Mouse (Mus musculus) hindbrain, embryonic 15.5 days (tissue): ENCODE results near the gene Vwa5b1. TPM values are rescaled to one million over a fixed set of nuclear protein-coding genes. Genes with fewer than 3 reads are reported as not detected.

ENCODE experiments used
- ATAC-seq: fragments of 200-750 bp; cut with Nextera tagmentation; 2 replicates; pipeline ENCODE4 v1.8.0; 2017; ENCODE audit warnings: low read depth, moderate number of reproducible peaks, moderate TSS enrichment; ENCODE audit not compliant: low FRiP score
- H3K27ac ChIP-seq: fragments of 300-500 bp; sonication (generic); replicated peaks from 2 replicates; pipeline ENCODE4 v1.5.1; 2015; ENCODE audit warnings: mild to moderate bottlenecking, inconsistent platforms
- H3K27me3 ChIP-seq: fragments of 300-500 bp; sonication (generic); 2 replicates; pipeline ENCODE4 v1.6.1; 2015; ENCODE audit warnings: control low read depth, inconsistent platforms
- H3K36me3 ChIP-seq: fragments of 300-500 bp; sonication (generic); 2 replicates; pipeline ENCODE4 v1.6.1; 2015; ENCODE audit warnings: control low read depth, inconsistent platforms
- H3K4me1 ChIP-seq: fragments of 300-500 bp; sonication (generic); replicated peaks from 2 replicates; pipeline ENCODE4 v1.6.1; 2015; ENCODE audit warnings: control low read depth, inconsistent platforms
- H3K4me2 ChIP-seq: fragments of 300-500 bp; sonication (generic); 2 replicates; pipeline ENCODE4 v1.6.1; 2015; ENCODE audit warnings: moderate library complexity, mild to moderate bottlenecking, inconsistent platforms
- H3K4me3 ChIP-seq: fragments of 300-500 bp; sonication (generic); 2 replicates; pipeline ENCODE4 v1.5.1; 2015; ENCODE audit warnings: mild to moderate bottlenecking, inconsistent platforms
- H3K9ac ChIP-seq: fragments of 300-500 bp; sonication (generic); 2 replicates; pipeline ENCODE4 v1.6.1; 2015; ENCODE audit warnings: inconsistent platforms
- H3K9me3 ChIP-seq: fragments of 300-500 bp; sonication (generic); 2 replicates; pipeline ENCODE4 v1.6.1; 2016; ENCODE audit warnings: control low read depth, inconsistent platforms
- WGBS: fragments of 180-500 bp; shearing (Covaris S2); methylation state at CpG from one replicate; pipeline ENCODE4 v1.1.7; 2015; 5-methylcytosine and 5-hydroxymethylcytosine counted together
- polyA plus RNA-seq: library from polyadenylated mRNA; unstranded; fragments of >200 nt; fragmentation: Nextera tagmentation; extraction: Ambion mirVana; gene quantifications from 2 replicates; pipeline ENCODE4 v1.2.1, GENCODE M21; 2015

The Vwa5b1 gene
- polyA plus RNA-seq, 1 experiment from 2014 or later: 2.0 TPM

GRCm38 (mm10) chr4:138574800-138575606, 60.7 kb downstream of the Vwa5b1 start:
- peaks cover 12% of the 10 kb centered on the region for H3K4me1 ChIP-seq
- no peaks in the 10 kb centered on the region for H3K36me3 ChIP-seq
- H3K27ac ChIP-seq: peak overlapping the region; percentile 49; the same call in 1 of the 2 replicates
- no peak overlapping the region for H3K9ac ChIP-seq
- no peak overlapping the region for H3K4me3 ChIP-seq
- H3K27me3 ChIP-seq: no peaks in the 10 kb centered on the region
- H3K9me3 ChIP-seq: no peaks in the 10 kb centered on the region
- ATAC-seq: peak; percentile 79; the same call in 1 of the 2 replicates
- 54% methylated on average over 12 of the region's 13 CpGs for WGBS
- H3K4me2 ChIP-seq: no peak overlapping the region

- Histone ChIP-seq H3K9me3 (no peaks in the 10 kb centered on the region), H3K9ac (no peak overlapping the region), H3K4me1 (peaks cover 10% of the 10 kb centered on the region), H3K27ac (no peak overlapping the region), H3K4me3 (no peak overlapping the region), H3K36me3 (no peaks in the 10 kb centered on the region), H3K4me2 (no peak overlapping the region), H3K27me3 (no peaks in the 10 kb centered on the region)
- 78% methylated on average over 11 of the region's 11 CpGs for WGBS
- ATAC-seq: no peak
Measured at GRCm38 (mm10) chr4:138569928-138570327, 65.8 kb downstream of the Vwa5b1 start.

DNA sequence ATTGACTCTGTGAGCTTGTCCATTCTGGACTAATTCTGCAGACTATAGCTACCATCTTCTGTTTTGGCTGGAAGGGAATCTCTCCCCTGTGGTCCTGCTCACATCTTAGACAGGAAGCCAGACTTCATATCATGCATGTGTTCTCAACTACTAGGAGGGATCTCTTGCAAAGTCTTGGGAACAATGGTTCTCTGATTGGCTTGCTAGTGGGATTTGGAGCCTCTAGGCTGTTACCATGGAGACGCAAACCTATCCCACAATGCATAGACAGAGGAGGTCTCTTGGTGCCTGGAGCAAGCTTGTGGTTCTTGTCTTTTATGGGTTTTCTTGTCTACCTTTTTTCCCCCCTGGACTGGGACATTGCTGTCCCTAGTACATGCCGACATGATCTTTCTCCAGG, 67.4 kb downstream of the Vwa5b1 start:
- Histone ChIP-seq H3K27ac (no peak overlapping the region), H3K4me3 (no peak overlapping the region), H3K4me1 (0 out of 2 replicates have a peak, but pooled peaks cover 4% of the 10 kb centered on the region), H3K36me3 (no peaks in the 10 kb centered on the region), H3K9ac (no peak overlapping the region), H3K4me2 (no peak overlapping the region), H3K27me3 (no peaks in the 10 kb centered on the region), H3K9me3 (no peaks in the 10 kb centered on the region)
- WGBS: 62% methylated on average over 2 of the region's 2 CpGs
- no peak for ATAC-seq

DNA sequence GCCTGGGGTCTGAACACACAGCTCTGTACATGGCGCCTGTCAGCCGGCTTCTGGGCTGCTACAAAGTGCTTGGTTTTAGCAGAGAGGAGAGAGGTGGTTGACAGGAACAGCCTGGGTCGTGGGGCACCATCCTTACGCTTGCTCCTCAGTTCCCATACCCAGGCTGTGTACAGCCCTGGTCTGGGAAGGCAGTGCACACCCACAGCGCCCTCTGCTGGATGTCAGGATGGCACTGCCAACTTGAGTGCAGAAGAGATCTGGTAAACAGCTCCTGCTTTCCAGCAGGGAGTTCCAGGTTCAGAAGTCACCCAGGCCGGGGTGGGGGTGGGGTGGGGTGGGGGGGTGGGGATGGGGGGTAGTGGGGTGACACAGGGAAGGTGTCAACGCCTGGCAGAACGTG, 73.7 kb downstream of the Vwa5b1 start:
- Histone ChIP-seq H3K4me3 (no peak overlapping the region), H3K9me3 (no peaks in the 10 kb centered on the region), H3K36me3 (no peaks in the 10 kb centered on the region), H3K27me3 (no peaks in the 10 kb centered on the region), H3K9ac (no peak overlapping the region), H3K27ac (no peak overlapping the region), H3K4me1 (peaks cover 4% of the 10 kb centered on the region), H3K4me2 (no peak overlapping the region)
- WGBS: 8% methylated on average over 8 of the region's 8 CpGs
- ATAC-seq: peak; percentile 85

GRCm38 (mm10) chr4:138555531-138555930, 80.2 kb downstream of the Vwa5b1 start:
- Histone ChIP-seq H3K4me3 (peak overlapping the region; percentile 26), H3K4me2 (peak overlapping the region; percentile 68), H3K36me3 (no peaks in the 10 kb centered on the region), H3K9ac (peak overlapping the region; percentile 36), H3K27me3 (peaks cover 10% of the 10 kb centered on the region), H3K4me1 (peaks cover 24% of the 10 kb centered on the region), H3K27ac (no peak overlapping the region), H3K9me3 (no peaks in the 10 kb centered on the region)
- 0 out of 2 replicates have a peak, but pooled peaks have one; percentile 20 for ATAC-seq
- 2% methylated on average over 19 of the region's 19 CpGs for WGBS

DNA sequence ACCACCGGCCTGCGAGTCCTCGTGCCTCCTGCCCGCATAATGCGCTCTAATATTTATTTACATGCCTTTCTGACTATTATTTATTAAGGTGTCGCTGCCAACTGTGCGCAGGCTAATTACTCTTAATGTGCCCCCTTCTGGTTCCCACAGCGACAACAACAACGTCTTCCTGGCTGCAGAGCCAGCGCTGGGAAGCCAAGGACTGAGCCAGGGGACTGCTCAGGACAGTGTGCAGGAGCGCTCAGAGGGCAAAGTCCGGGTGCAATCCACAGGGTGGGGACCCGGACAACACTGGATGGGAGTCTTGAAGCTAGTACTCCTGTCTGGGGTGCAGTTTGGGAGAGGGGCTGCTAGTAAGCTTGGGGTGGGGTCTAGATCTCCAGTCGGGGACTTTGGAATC, 80.8 kb downstream of the Vwa5b1 start:
- Histone ChIP-seq H3K9ac (no peak overlapping the region), H3K9me3 (no peaks in the 10 kb centered on the region), H3K4me2 (peak overlapping the region; percentile 68), H3K27me3 (peaks cover 10% of the 10 kb centered on the region), H3K36me3 (no peaks in the 10 kb centered on the region), H3K4me1 (peaks cover 24% of the 10 kb centered on the region), H3K27ac (no peak overlapping the region), H3K4me3 (peak overlapping the region; percentile 26; the same call in 1 of the 2 replicates)
- 1% methylated on average over 14 of the region's 14 CpGs for whole genome bisulfite sequencing
- peak; percentile 51; the same call in 1 of the 2 replicates for ATAC-seq

DNA sequence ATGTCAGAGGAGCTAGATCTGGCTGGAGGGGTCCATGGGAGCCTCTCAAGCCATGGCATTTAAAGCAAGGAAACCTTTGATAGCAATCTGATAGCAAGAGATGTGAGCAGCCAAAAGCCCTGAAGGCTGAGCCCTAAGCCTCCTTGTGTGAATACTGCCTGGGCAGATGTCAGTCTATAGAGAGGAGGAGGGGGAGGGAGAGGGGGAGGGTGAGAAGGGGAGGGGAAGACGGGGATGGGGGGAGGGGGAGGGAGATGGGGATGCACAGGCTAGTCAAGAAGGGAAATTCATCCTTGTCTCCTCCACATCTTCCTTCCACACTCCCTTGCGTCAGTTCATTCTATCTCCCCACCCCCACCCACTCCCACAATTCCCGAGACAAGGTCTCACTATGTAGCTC, 81.4 kb downstream of the Vwa5b1 start:
- Histone ChIP-seq H3K4me2 (no peak overlapping the region), H3K27ac (no peak overlapping the region), H3K9ac (no peak overlapping the region), H3K4me1 (peaks cover 24% of the 10 kb centered on the region), H3K9me3 (no peaks in the 10 kb centered on the region), H3K4me3 (no peak overlapping the region), H3K36me3 (no peaks in the 10 kb centered on the region), H3K27me3 (peaks cover 10% of the 10 kb centered on the region)
- WGBS: 11% methylated on average over 3 of the region's 3 CpGs
- ATAC-seq: no peak

DNA sequence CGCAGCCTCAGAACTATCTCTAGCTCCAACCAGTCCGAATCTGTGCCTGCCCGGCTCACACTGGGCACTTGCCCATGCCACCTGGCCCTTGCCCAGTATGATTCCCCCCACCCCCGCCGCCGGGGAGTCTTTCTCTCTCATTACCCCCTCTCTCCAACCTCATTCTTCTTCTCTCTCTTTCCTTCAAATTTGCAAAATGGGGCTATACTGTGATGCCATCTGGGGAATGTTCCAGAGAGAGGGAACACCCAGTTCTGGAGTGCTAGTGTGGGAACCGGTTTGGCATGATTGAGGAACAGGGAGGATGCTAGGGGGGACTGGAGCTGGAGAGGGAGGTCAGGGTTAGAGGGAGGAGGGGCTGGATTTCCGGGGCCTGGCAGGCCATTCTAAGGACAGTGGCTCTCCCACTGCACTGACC, 82.2 kb downstream of the Vwa5b1 start:
- H3K36me3 ChIP-seq: no peaks in the 10 kb centered on the region
- no peak overlapping the region for H3K4me2 ChIP-seq
- H3K27me3 ChIP-seq: peaks cover 10% of the 10 kb centered on the region
- no peak overlapping the region for H3K9ac ChIP-seq
- WGBS: 61% methylated on average over 8 of the region's 8 CpGs
- ATAC-seq: no peak
- H3K4me3 ChIP-seq: no peak overlapping the region
- H3K9me3 ChIP-seq: no peaks in the 10 kb centered on the region
- H3K4me1 ChIP-seq: peaks cover 30% of the 10 kb centered on the region
- H3K27ac ChIP-seq: no peak overlapping the region

DNA sequence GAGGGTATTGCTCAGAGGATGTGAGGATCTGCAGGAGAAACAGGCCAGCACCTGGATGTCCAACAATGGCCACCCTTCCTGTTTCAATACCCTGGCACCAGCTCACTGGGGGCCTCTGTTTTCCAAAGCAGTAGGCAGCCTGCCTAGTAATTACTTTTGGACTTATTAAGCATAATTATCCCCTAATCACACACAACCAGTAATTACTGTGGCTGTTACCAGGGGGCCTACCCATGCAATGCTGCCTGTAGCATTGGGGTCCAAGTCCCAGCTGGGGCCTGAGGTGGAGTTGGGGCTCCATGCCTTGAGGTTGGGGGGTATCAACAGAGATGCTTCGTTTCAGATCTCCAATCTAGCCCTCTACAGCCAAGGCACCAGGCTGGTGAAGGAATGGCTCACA, 82.6 kb downstream of the Vwa5b1 start:
- no peak for ATAC-seq
- no peaks in the 10 kb centered on the region for H3K36me3 ChIP-seq
- H3K4me1 ChIP-seq: peaks cover 34% of the 10 kb centered on the region
- WGBS: 40% methylated on average over 1 of the region's 1 CpGs
- H3K4me2 ChIP-seq: no peak overlapping the region
- no peak overlapping the region for H3K4me3 ChIP-seq
- H3K27ac ChIP-seq: no peak overlapping the region
- peaks cover 10% of the 10 kb centered on the region for H3K27me3 ChIP-seq
- H3K9ac ChIP-seq: no peak overlapping the region
- H3K9me3 ChIP-seq: no peaks in the 10 kb centered on the region

- H3K4me1 ChIP-seq: peaks cover 43% of the 10 kb centered on the region
- H3K4me3 ChIP-seq: no peak overlapping the region
- 88% methylated on average over 5 of the region's 5 CpGs for WGBS
- no peak overlapping the region for H3K9ac ChIP-seq
- no peak overlapping the region for H3K27ac ChIP-seq
- no peak overlapping the region for H3K4me2 ChIP-seq
- ATAC-seq: no peak
- H3K9me3 ChIP-seq: no peaks in the 10 kb centered on the region
- peaks cover 7% of the 10 kb centered on the region for H3K27me3 ChIP-seq
- no peaks in the 10 kb centered on the region for H3K36me3 ChIP-seq
Measured at GRCm38 (mm10) chr4:138551601-138552000, 84.1 kb downstream of the Vwa5b1 start.

DNA sequence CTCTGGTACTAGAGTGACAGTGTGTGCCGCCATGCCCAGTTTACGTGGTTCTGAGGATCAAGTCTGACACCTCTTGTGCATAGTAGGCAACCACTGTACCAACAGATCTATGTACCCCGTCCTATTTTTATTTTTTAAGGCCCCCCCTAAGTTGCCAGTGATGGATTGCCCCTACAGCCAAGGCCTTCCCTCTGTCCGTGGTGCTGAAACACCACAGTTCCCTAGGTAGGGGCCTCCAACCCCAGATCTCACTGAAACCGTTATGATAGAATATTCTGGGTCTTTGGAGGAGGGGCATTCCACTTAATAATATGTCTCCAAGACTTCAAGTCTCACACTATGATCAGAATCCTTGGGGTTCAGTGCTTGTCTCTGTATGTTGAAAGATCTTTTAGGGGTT, 85.1 kb downstream of the Vwa5b1 start:
- Histone ChIP-seq H3K4me3 (no peak overlapping the region), H3K4me1 (peaks cover 38% of the 10 kb centered on the region), H3K27ac (no peak overlapping the region), H3K4me2 (no peak overlapping the region), H3K9me3 (no peaks in the 10 kb centered on the region), H3K36me3 (no peaks in the 10 kb centered on the region), H3K27me3 (no peaks in the 10 kb centered on the region; the same call in 1 of the 2 replicates), H3K9ac (no peak overlapping the region)
- no peak for ATAC-seq
- 64% methylated on average over 5 of the region's 5 CpGs for WGBS

DNA sequence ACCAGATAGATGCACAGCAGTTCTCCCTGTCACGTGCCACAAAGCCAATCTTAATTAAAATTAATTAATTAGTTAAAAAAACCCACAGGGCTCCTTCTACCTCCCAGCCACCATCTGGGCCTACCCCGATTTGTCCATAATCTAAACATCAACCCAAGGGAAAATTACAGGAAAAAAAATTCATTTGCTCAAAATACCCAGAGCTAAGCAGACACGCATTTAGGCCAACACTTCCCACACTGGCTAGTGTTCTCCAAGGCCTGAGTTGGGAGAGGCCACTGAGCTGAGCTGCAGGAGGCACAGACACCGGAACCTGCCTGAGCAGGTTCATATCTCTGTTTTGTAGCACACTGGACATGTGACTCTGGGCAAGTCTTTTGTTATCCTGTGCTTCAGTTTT, 86.7 kb downstream of the Vwa5b1 start:
- H3K27ac ChIP-seq: no peak overlapping the region
- H3K36me3 ChIP-seq: no peaks in the 10 kb centered on the region
- 53% methylated on average over 4 of the region's 4 CpGs for WGBS
- ATAC-seq: no peak
- no peaks in the 10 kb centered on the region; the same call in 1 of the 2 replicates for H3K27me3 ChIP-seq
- no peak overlapping the region for H3K4me2 ChIP-seq
- H3K4me3 ChIP-seq: no peak overlapping the region
- H3K9ac ChIP-seq: no peak overlapping the region
- H3K9me3 ChIP-seq: no peaks in the 10 kb centered on the region
- H3K4me1 ChIP-seq: peaks cover 25% of the 10 kb centered on the region
